Mouse (Mus musculus) midbrain, embryonic 14.5 days (tissue): Measurements from ENCODE around the gene Macf1. TPM values are rescaled to one million over a fixed set of nuclear protein-coding genes. Genes with fewer than 3 reads are reported as not detected.
"Not testable (repeated sequence)": the region's sequence is repeated elsewhere in the genome, so short reads cannot be mapped to it uniquely, and the experiment has no call there.

Experiments
- ATAC-seq: fragments of 200-750 bp; cut with Nextera tagmentation; 2 replicates; pipeline ENCODE4 v1.8.0; 2017; ENCODE audit warnings: moderate number of reproducible peaks, moderate library complexity; ENCODE audit not compliant: low FRiP score, low TSS enrichment
- DNase-seq: peaks from one replicate; pipeline ENCODE4 v3.0.0-alpha.2; 2015
- H3K27ac ChIP-seq: fragments of 300-500 bp; sonication (generic); replicated peaks from 2 replicates; pipeline ENCODE4 v1.5.1; 2014; ENCODE audit warnings: mild to moderate bottlenecking, low read depth, low read length, moderate library complexity
- H3K27me3 ChIP-seq: fragments of 300-500 bp; sonication (generic); 2 replicates; pipeline ENCODE4 v1.6.1; 2014; ENCODE audit warnings: low read length, control low read depth, mixed read lengths; ENCODE audit not compliant: control insufficient read depth, insufficient read depth
- H3K36me3 ChIP-seq: fragments of 300-500 bp; sonication (generic); 2 replicates; pipeline ENCODE4 v1.6.1; 2014; ENCODE audit warnings: low read length, control low read depth; ENCODE audit not compliant: control insufficient read depth, insufficient read depth
- H3K4me1 ChIP-seq: fragments of 300-500 bp; sonication (generic); 2 replicates; pipeline ENCODE4 v1.6.1; 2014; ENCODE audit warnings: mild to moderate bottlenecking, antibody characterized with exemption, low read length, control low read depth; ENCODE audit not compliant: control insufficient read depth, insufficient read depth
- H3K4me2 ChIP-seq: fragments of 300-500 bp; sonication (generic); 2 replicates; pipeline ENCODE4 v1.6.1; 2014; ENCODE audit warnings: mild to moderate bottlenecking, low read length, moderate library complexity
- H3K4me3 ChIP-seq: fragments of 300-500 bp; sonication (generic); replicated peaks from 2 replicates; pipeline ENCODE4 v1.5.1; 2014; ENCODE audit warnings: low read depth, low read length
- H3K9ac ChIP-seq: fragments of 300-500 bp; sonication (generic); replicated peaks from 2 replicates; pipeline ENCODE4 v1.6.1; 2014; ENCODE audit warnings: mild to moderate bottlenecking, low read length, moderate library complexity
- H3K9me3 ChIP-seq: fragments of 300-500 bp; sonication (generic); 2 replicates; pipeline ENCODE4 v1.6.1; 2016; ENCODE audit warnings: low read length, control low read depth, mixed read lengths; ENCODE audit not compliant: control insufficient read depth
- WGBS: fragments of 180-500 bp; shearing (Covaris S2); extraction: QIAGEN DNeasy Blood & Tissue Kit; methylation state at CpG from one replicate; pipeline ENCODE4 v1.1.7; 2014; 5-methylcytosine and 5-hydroxymethylcytosine counted together
- polyA plus RNA-seq: library from polyadenylated mRNA; unstranded; fragments of >200 nt; fragmentation: Nextera tagmentation; extraction: Ambion mirVana; gene quantifications from 2 replicates; pipeline ENCODE4 v1.2.1, GENCODE M21; 2014

The Macf1 gene
- polyA plus RNA-seq, 1 experiment from 2014 or later, result 140 TPM

GRCm38 (mm10) chr4:123520123-123520522 lies 164.0 kb downstream of the Macf1 start:
- DNase-seq, H3K4me3 ChIP-seq, H3K9ac ChIP-seq, H3K27me3 ChIP-seq, H3K9me3 ChIP-seq, H3K4me2 ChIP-seq, H3K27ac ChIP-seq, ATAC-seq, H3K36me3 ChIP-seq: not testable (repeated sequence)
- WGBS, result 90% methylated on average over 5 of the region's 5 CpGs
- peaks cover 15% of the 10 kb centered on the region for H3K4me1 ChIP-seq

DNA sequence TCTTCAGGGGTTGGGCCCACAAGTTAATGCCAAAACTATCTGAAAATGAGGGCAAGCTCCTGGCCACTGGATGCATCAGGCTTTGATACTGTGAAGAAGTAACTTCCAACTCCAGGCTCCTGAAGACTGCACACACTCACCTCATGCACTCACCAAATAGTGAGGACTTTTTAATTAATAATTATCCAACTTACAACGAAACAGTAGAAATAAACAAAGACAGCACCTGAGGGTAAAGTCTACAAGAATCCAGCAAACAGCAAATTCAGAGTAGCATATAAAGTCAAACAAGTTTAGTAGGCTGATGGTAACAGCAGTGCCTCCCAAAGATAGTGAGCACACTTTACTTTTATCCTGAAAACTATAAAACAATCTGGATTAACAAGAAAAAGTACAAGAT lies 168.5 kb downstream of the Macf1 start:
- Histone ChIP-seq H3K9ac (no peak overlapping the region), H3K4me1 (no peaks in the 10 kb centered on the region), H3K4me3 (no peak overlapping the region), H3K4me2 (no peak overlapping the region), H3K27ac (no peak overlapping the region), H3K9me3 (no peaks in the 10 kb centered on the region), H3K36me3 (peaks cover 23% of the 10 kb centered on the region), H3K27me3 (no peaks in the 10 kb centered on the region)
- 92% methylated on average over 1 of the region's 1 CpGs for WGBS
- no peak for DNase-seq
- ATAC-seq, result no peak

DNA sequence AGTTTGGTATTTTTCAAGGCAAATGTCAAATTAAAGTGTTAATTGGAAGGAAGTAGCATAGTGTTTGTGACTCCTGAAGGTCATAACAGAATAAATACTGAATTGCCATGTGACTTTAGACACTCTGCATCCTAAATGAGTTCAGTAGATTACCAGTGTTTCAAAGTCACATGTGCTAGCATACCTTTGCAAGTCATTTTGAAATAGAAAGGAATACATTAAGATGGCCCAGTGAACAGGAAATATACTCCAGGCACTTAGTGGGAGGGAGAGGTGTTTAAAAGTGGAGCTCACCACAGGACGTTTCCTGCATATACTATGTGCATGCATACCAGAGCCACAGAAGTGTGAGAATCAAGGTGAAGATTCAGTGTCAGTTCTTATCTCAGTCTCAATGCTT lies 174.0 kb downstream of the Macf1 start:
- Histone ChIP-seq H3K9ac (no peak overlapping the region), H3K27me3 (no peaks in the 10 kb centered on the region), H3K9me3 (no peaks in the 10 kb centered on the region), H3K4me1 (no peaks in the 10 kb centered on the region), H3K4me2 (no peak overlapping the region), H3K36me3 (peaks cover 76% of the 10 kb centered on the region), H3K27ac (no peak overlapping the region), H3K4me3 (no peak overlapping the region)
- DNase-seq (no peak), ATAC-seq (no peak)
- WGBS, result 77% methylated on average over 1 of the region's 1 CpGs

GRCm38 (mm10) chr4:123489086-123489485 lies 195.1 kb downstream of the Macf1 start:
- H3K4me2 ChIP-seq, result no peak overlapping the region
- no peak overlapping the region for H3K4me3 ChIP-seq
- DNase-seq (no peak), ATAC-seq (no peak)
- H3K27me3 ChIP-seq, result no peaks in the 10 kb centered on the region
- H3K27ac ChIP-seq, result no peak overlapping the region
- H3K36me3 ChIP-seq, result peaks cover 95% of the 10 kb centered on the region
- no peaks in the 10 kb centered on the region for H3K9me3 ChIP-seq
- no peak overlapping the region for H3K9ac ChIP-seq
- WGBS, result 85% methylated on average over 3 of the region's 3 CpGs
- no peaks in the 10 kb centered on the region for H3K4me1 ChIP-seq

DNA sequence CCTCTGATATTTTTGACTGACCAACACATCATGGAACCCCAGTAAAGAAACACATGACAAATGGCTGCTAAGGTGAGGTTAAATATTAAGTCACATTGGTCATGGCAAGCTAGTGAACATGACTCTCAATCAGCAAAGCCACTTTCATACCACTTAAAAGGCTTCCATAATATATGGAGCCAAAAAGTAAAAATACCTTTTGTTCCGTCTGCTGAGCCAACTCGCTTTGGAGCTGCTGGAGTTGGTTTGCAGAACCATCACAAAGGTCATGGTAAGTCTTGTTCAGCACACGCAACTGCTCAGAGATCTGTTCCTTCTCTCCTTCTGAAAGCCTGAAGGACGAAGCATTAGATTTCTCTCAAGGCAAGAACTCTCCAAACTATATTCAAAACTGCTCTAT lies 204.2 kb downstream of the Macf1 start:
- no peak for DNase-seq
- WGBS, result 96% methylated on average over 4 of the region's 4 CpGs

DNA sequence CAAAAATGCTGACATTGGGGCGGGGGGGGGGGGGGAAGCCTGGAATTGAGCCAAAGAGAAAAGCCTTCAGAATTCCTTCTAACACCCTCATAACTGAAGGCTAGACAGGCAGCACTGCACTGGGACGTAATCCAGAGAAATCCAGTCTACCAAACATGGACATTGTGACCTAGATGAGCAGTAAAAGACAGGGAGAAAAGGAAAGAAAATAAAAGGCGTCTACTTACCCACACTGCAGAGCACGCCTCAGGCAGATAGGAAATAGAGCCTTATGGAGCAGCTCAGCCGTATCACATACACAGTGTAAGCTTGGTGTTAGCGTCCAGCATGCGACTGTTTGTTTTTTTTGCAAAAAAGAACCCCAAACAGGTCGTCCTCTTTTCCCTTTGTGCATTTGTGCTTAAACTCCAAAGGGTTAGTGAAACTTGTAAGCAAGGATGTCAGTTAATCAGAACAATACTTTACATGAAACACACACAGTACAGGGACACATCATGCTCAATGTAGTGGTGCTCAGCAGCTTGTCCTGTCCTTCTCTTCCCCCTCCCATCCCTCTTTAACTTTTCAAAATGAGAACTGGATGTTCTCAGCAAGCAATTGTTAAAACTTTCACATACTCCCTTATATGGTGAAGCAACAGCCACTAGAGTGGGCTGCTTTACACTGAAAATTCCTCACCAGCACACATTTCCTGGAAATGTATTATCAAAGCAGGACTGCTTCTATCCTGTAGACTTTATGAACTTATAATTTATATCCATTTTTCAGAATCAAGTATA lies 205.3 kb downstream of the Macf1 start:
- Histone ChIP-seq H3K9ac (no peak overlapping the region), H3K36me3 (peaks cover 88% of the 10 kb centered on the region), H3K4me1 (no peaks in the 10 kb centered on the region), H3K4me2 (no peak overlapping the region), H3K9me3 (no peaks in the 10 kb centered on the region), H3K27me3 (no peaks in the 10 kb centered on the region), H3K4me3 (no peak overlapping the region), H3K27ac (no peak overlapping the region)
- DNase-seq, result no peak
- no peak for ATAC-seq
- 85% methylated on average over 8 of the region's 8 CpGs for WGBS

More for the DNA sequence above, 204.2 kb downstream of the Macf1 start:
- H3K4me1 ChIP-seq, result no peaks in the 10 kb centered on the region
- no peaks in the 10 kb centered on the region for H3K27me3 ChIP-seq
- no peaks in the 10 kb centered on the region for H3K9me3 ChIP-seq
- H3K4me2 ChIP-seq, result no peak overlapping the region
- H3K27ac ChIP-seq, result no peak overlapping the region
- H3K4me3 ChIP-seq, result no peak overlapping the region
- ATAC-seq, result no peak
- no peak overlapping the region for H3K9ac ChIP-seq
- peaks cover 87% of the 10 kb centered on the region for H3K36me3 ChIP-seq

GRCm38 (mm10) chr4:123465799-123466198 lies 218.4 kb downstream of the Macf1 start:
- no peak overlapping the region for H3K27ac ChIP-seq
- H3K9ac ChIP-seq, result no peak overlapping the region
- WGBS, result 91% methylated on average over 1 of the region's 1 CpGs
- peaks cover 81% of the 10 kb centered on the region for H3K36me3 ChIP-seq
- no peaks in the 10 kb centered on the region for H3K9me3 ChIP-seq
- H3K27me3 ChIP-seq, result no peaks in the 10 kb centered on the region
- DNase-seq, result no peak
- no peak overlapping the region for H3K4me2 ChIP-seq
- H3K4me1 ChIP-seq, result no peaks in the 10 kb centered on the region
- no peak overlapping the region for H3K4me3 ChIP-seq
- ATAC-seq, result no peak

- ATAC-seq (no peak), DNase-seq (peak; percentile 36)
- Histone ChIP-seq H3K36me3 (peaks cover 95% of the 10 kb centered on the region), H3K27ac (no peak overlapping the region), H3K4me3 (no peak overlapping the region), H3K9me3 (no peaks in the 10 kb centered on the region), H3K4me2 (no peak overlapping the region), H3K4me1 (no peaks in the 10 kb centered on the region), H3K27me3 (no peaks in the 10 kb centered on the region), H3K9ac (no peak overlapping the region)
- WGBS, result 79% methylated on average over 8 of the region's 8 CpGs
Measured at GRCm38 (mm10) chr4:123460595-123461272, 223.4 kb downstream of the Macf1 start.
